Mouse (Mus musculus): Measurements from ENCODE around the gene Dtx2.
A peak's percentile ranks its signal among the peaks of the same experiment; 100 is the strongest.

Dtx2 gene

DNA sequence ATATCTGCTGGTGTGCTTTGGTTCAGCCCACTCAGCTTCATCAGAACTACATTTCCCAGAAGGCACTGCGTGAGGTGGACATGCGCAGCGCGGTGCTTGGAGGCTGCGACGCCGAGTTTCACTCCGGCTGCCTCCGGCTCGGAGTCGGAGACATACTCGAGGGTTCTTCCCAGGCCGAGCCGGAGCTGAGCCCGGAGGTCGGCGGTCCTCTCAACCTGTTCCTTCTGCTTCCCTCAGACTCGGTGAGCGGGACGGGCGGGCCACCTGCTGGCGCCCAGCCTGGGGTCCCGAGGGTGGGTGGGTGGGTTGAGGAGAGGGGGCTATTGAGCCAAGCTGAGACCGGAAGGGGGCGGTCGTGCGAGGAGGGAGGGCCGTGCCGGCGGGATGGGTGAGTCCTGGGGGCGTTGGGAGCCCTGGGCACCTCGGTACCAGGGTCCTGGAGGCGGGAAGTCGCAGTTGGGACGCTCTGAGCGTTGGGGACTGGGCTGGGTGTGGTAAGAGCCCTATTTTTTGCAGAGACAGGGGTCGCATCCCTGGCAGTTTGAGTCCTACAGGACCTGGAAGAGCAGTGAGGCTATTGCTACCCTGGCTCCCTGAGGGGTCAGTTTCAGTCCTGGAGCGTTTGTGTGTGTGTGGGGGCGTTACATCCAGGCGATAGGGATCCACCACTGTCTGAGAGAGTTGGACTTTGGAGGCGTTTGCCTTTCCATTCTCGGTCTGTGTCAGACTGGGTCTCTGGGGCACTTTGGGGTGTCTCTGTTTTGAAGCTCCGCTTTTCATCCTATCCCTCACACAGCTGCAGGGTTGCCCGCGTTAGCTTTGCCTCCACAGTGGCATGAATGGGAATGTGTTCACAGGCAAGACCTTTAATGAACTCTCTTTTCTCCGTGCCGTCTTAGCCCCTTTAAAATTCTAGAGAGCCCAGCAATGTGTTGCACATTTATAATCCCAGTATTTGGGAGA, at the start of gene Dtx2:
Dtx2 (plus strand) TSS at position 76 of the 963 bp plus-strand sequence.
- DNase-seq (ENCODE audit: low spot score in 2 of 2), result peak; percentile 72 to 86

DNA sequence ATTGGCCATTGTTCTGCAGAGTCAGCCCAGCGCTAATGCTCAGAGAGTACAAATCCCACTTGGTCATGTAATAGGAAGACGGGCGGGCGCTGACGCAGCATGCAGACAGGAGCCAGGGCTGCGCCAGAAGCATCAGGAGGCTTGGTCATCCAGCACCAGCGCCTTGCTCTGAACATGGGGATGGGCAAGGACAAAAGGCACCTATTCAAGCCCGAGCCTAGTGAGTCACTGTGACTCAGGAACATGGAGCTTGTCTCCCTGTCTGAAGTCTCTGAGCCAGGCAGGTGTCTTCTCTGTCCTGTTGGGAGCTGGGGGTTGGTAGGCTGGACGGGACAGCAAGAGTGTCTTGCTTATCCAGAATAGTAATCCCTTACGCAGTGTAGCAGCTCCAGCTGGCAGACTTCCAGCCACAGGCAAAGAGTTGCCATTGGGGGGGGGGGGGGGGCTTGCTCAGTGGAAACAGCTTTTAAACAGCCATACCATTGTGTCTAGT, 48.6 kb upstream of the Dtx2 start:
- no peak for DNase-seq (ENCODE audit: low spot score in 2 of 2)

DNA sequence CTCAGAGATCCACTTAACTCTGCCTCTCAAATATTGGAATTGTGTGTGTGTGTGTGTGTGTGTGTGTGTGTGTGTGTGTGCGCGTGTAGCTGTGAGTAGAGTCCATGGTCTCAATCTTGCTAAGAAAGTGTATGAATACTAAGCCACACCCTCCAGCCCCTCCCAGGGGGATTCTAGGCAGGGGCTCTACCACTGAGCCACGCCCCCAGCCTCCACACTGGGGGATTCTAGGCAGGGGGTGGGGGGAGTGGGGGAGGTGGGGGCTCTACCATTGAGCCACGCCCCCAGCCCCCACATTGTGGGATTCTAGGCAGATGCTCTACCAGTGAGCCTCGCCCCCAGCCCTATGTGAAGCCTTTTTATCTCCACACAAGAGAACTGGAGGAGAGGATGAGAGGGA, 48.0 kb upstream of the Dtx2 start:
- no peak for DNase-seq (ENCODE audit: low spot score in 2 of 2)

DNA sequence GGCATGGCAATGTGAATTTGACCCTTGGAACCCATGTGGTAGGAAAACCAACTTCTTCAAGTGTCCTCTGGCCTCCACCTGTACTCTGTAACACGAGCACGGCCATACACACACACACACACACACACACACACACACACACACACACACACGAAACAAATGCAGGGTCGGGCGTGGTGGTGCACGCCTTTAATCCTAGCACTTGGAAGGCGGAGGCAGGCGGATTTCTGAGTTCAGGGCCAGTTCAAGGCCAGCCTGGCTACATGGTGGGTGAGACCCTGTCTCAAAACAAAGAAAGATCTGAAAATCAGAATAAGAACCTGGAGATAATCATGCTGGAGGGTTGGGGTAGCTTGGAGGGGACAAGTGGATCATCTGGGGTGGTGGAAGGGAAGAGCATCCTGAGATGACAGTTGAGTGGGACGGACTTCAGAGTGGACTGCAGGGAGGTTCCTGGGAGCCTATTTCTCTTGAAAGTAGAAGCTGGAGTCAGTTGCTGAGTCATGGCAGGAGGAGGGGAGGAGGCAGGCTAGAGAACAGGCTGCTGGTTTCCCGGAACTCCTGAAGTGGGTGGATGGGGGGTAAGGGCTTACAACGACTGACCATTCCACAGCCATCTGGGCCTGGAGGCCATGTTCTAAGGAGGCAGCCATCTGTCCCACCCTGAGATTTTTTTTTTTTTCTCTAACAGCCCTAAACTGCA, 43.7 kb upstream of the Dtx2 start:
- DNase-seq (ENCODE audit: low spot score in 2 of 2), result no peak

DNA sequence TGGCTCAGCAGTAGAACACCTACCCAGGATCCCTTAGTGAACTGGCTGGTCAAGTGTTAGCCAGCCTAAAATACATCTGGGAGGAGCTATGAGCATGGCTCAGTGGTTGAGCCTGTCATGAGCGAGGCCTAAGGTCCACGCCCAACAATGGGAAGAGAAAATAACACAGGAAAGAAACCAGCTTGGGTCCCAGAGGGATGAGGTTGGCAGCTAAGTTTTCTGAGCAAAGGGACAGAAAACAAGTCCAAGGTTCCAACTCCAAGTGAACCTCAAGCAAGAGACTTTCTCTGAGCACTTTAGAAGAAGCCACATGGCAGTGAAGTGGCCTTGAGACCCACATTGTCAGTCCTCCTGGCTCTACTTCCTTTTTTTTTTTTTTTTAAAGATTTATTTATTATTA, 42.9 kb upstream of the Dtx2 start:
- no peak for DNase-seq (ENCODE audit: low spot score in 2 of 2)

DNA sequence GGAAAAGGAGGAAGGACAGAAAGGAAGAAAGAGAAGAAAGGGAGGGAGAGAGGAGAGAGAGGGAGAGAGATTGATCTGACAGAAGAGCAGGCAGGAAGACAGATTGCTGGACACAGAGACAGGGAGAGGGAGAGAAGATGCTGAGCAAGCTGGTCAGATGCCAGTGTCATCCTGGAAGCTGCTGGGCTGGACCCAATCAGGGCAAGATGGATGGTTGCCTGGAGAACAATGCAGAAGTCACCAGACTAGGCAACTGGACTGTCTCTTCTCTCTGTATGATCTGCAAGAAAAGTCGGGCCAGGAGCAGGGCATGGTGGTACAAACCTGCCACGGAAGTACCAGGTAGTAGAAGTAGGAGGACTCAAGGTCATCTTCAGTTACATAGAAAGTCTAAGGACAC, 41.8 kb upstream of the Dtx2 start:
- no peak for DNase-seq (ENCODE audit: low spot score in 2 of 2)

DNA sequence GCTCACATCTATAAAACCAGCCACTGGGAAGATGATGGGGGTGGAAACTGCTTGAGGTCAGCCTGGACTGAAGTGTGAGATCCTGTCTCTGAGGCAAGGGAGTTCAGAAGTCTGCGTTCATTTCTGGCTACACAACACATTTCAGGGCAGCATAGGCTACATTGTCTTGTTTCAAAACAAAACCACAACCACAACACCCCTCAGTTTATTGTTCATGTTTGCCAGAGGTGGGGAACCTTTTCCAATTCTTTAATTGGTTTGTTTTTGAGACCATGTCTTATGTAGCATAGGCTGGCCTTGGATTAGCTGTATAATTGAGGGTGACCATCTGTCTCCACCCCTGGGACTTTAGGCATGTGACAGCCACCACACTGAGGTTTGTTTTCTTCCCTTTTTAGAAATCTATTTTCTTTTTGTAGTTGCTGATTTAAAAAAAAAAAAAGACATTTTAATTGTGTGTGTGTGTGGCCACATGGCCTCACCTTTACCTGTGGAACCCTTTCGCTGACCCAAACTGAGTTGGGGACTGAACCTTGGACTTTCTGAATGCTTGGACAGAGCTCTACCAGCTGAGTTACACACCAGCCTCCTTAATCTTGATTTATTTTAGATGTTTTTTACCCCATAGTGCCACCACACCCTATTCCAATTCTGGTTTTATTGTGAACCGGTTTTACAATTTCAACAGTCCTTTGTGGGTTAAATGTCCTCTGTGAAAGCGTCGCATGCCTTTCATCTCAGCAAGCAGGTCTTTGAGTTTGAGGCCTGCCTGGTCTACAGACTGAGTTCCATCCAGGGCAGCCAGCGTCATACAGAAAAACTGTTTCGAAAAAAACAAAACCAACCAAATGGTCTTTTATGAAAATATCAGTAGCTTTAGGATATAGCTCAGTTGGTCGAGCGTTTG, 38.0 kb upstream of the Dtx2 start:
- no peak for DNase-seq (ENCODE audit: low spot score in 2 of 2)

DNA sequence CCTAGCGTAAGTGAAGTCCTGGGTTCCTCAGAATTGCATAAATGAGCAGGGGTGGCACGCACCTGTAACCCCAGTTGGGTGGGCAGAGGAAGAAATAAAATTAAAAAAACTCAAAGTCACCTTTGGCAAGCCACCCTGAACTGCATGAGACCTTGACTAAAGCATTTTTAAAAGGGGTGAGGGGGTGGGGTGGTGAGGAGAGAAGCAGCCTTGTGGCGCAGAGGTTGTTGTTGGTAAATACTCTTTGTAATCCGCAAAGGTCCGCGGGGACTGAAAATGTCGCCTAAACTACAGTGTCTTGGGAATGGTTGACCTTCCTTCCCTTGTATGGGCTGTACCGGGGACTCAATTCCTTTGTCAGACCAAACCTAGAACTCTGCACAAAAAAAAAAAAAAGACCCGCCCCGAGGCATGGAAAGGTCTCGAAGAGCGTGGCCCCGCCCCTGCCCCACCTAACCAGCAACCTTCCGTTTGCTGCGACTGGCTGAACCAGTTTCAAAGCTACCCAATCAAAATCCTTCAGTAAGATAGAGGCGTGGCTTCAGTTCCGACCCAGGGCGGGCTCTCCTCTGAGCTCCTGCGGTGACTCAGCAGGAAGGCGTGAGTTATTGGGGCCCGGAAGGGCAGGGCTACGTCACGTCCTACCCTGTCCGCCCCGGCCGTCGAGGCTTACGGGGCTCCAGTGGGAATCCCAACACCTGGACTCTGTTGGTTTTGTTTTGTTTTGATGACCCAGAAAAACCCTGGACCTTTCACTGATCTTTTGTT, 37.2 kb upstream of the Dtx2 start:
- peak; percentile 85 to 88 for DNase-seq (ENCODE audit: low spot score in 2 of 2)

DNA sequence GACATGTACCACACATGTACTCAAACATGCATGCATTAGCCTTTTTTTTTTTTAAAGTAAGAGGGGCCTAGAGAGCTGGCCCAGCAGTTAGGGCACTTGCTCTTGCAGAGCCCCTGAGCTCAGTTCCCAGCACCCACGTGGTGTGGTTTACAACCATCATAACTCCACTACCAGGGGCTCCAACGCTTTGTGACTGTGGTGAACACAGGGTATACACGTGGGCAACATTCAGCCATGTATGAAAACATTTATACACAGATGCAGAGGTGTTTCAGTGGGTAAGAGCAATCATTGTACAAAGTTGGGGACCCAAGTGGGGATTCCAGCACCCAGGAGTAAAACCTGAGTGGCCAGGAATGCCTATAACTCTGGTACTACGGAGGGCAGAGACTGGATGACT, 36.2 kb upstream of the Dtx2 start:
- no peak for DNase-seq (ENCODE audit: low spot score in 2 of 2)

DNA sequence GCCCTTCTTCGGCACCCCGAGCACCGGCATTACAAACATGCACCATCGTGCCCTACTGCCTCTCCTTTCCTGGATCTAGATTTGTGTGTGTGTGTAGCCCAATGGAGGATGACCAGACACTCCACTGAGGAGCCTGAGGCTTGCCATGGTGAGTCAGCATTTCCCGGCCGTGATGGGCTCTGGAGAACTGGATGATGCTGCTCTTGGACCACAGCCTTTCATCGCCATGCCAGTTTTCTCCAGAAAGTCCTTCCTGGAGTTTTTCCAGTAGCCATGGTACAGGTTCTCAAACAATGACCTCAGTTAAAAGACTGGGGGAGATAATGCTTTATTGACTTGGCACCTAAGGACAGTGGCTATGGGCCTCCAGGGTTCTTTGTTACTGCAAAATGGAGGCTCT, 34.7 kb upstream of the Dtx2 start:
- DNase-seq (ENCODE audit: low spot score in 2 of 2), result no peak

DNA sequence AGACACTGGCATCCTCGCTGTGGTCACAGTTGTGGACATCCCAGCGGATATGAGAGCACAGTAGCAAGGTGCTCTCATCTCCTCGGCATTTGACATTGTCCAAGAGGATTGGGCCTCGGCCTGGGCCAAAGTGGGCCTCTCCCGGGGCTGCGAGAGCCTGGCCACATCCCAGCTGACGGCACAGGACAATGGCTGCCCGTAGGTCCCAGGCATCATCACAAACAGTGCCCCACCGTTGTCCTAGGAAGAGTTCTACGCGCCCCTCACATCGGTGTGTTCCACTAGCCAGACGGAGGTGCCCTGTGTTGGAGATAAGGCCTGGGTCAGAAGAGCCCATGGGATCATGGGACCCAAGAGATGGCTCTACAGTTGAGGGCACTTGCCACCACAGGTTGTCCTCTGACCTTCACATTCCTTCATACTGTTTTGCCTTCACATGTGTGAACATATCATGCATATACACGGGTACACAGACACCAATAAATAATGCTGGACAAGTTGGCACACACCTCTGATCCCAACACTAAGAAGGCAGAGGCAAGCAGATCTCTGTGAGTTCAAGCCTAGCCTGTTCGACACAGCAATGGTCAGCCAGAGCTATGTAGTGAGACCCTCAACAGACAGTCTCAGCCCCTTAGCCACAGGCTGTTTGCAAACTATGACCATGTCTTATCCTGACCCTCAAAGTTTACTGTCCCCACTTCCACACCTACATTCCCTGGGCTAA, 33.5 kb upstream of the Dtx2 start:
- no peak for DNase-seq (ENCODE audit: low spot score in 2 of 2)

DNA sequence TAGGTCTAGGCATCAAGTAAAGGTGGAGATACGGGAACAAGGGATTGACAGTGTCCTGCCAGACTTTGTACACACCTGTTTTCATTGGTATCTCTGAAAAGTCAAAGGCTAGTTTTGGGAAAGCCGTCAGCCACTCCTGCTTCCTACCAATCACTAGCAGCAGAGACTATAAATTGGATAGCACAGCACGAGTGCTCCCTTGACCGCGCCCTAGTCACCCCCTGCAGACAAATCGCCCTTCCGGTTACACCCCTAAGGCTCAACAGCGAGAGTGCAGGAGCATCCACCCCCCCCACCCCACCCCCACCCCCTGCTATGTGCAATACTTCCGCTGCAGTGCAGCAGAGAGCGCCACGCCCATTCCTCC, 32.5 kb upstream of the Dtx2 start:
- DNase-seq (ENCODE audit: low spot score in 2 of 2), result no peak

DNA sequence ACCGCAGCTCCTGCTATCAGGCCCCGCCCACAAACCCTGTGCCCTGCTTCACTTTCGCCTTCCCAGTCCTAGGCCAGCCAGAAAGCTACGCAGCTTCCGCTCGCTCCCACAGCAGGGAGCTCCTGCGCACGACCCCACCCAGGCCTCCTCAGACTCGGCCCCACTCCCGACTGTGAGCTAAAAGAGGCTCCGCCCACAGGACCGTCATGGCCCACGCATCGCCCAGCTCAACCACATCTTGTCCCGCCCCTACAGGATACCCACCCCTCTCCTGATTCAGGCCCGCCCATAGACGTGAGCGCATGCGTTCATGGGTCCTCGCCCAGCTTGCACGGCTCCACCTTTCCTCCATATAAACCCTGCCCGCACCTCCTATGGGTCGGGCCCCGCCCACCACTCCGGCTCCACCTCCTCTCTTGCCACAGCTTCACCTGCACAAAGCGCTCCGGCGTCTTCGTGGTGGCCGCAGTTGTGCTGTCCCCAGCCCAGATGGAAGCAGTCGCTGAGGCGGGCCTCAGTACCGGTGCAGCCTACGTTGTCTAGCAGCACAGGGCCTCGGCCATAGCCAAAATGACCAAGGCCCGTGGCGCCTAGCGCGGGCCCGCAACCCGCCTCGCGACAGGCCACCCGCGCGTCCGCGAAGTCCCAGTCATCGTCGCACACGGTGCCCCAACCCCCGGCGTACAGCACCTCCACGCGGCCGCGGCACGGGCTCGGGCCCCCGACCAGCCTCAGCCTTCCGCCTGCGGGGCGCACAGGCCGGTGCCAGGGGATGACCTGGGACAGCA, 31.9 kb upstream of the Dtx2 start:
- DNase-seq (ENCODE audit: low spot score in 2 of 2), result peak; percentile 93

DNA sequence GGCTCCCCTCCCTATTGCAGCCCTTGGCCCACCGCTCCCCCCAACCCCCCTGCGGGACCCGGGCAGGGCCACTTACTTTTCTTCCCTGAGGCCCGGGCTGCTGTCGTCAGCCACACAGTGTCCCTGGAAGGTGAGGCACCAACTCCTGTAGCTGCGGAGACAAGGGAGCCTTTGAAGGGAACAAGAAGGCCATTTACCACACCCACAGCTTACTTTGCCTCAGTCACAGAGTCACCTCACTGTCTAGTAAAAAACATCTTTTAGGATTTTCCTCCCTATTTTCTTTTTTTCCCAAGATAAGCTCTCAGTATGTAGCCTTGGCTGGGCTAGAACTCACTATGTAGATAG, 31.3 kb upstream of the Dtx2 start:
- DNase-seq (ENCODE audit: low spot score in 2 of 2), result no peak

DNA sequence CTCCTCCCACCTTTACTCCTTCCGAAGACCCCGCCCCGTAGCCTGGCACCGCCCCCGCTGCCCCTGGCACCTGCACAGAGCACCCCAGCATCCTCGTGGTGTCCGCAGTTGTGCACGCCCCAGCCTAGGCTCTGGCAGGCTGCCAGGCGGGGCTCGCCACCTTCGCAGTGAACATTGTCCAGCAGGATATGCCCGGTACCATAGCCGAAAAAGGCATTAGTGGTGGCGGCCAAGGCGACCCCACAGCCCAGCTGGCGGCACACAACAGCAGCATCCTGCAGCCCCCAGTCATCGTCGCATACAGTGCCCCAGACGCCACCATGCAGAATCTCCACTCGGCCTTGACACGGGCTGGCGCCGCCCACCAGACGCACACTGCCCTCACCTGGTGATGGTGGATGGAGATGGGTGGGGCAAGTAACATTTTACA, 29.1 kb upstream of the Dtx2 start:
- DNase-seq (ENCODE audit: low spot score in 2 of 2), result no peak

DNA sequence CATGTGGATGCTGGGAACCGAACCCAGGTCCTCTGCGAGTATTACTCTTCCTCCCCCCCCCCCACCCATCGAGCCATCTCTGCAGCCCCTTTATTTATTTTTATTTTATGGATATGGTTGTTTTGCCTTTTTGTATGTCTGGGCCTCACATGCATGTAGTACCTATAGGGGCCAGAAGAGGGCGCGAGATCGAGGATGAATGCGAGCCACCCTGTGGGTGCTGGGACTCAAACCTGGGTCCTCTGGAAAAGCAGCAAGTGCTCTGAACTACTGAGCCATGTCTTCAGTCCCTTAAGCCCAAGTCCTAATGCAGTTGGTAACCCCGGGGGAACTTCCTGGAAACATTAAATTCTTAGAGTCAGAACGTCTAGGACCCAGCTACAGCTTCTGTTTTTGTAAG, 27.7 kb upstream of the Dtx2 start:
- DNase-seq (ENCODE audit: low spot score in 2 of 2), result no peak

DNA sequence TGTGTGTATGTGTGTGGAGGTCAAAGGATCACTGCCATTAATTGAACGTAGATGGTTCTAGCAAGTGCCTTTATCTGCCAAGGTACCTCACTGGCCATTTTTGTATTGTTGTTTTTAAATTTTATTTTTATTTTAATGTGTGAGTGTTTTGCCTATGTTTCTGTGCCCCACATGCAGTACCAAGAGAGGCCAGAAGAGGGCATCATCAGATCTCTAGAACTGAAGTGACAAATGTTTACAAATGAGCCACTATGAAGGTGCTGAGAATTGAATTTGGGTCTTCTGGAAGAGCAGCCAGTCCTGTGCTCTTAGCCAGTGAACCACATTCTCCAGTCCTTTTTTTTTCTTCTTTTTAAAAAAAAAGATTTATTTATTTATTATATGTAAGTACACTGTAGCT, 25.8 kb upstream of the Dtx2 start:
- DNase-seq (ENCODE audit: low spot score in 2 of 2), result peak in 1 of 2 experiments; percentile 67

DNA sequence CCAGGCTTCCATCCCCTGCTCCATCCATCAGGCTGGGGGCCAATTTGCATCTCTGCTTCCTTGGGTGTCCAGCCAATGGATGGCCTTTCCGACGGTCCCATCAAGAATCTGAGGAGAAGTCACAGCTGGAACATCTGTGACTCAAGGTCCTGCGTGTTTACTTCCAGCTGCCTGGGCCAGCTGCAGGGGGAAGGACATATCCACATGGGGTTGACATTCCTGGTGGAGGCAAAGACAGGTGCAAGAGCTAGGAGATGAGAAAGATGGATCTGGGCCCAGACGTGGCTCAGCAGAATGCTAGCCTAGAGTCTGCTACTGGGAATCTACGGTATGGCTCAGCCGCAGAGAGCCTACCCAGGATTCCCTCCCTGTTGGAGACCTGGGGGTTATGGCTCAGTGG, 24.4 kb upstream of the Dtx2 start:
- DNase-seq (ENCODE audit: low spot score in 2 of 2), result no peak

DNA sequence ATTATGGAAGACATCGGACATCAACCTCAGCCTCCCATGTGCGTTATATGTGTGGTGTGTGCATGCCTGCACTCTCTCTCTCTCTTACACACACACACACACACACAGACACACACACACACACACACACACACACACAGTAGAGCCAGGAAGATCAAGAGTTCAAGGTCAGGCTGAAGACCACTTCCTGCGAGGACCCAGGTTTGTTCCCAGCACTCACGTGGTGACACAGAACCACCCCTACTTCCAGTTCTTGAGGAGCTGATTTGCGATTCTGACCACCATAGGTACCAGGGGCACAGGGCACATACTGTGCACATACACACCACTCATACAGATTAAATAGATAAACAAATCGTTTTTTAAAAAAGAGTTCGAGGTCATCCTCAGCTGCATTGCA, 22.7 kb upstream of the Dtx2 start:
- DNase-seq (ENCODE audit: low spot score in 2 of 2), result no peak

DNA sequence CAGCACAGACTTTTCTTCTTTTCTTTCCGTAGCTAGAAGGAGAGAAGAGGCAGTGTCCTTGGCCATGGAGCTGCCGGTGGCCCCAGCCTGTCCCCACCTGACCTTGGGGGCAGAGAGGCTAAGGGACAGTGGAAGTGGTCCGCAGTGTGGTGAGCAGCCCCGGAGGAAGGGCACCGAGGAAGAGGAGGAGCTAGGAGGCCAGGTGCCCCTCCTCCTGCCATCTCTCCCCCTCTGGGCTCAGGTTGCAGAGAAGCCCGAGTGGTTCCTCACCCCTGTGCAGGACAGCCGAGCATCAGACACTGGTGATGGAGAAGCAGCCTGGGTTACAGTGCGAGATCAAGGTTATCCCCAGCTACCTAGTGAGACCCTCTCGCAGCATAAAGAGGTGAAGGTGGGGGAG, 20.2 kb upstream of the Dtx2 start, which contains the start of gene Ssc4d:
Ssc4d (minus strand) TSS at position 167 of the 400 bp plus-strand sequence.
- no peak for DNase-seq (ENCODE audit: low spot score in 2 of 2)
